Mouse (Mus musculus): ENCODE measurements at regions not wholly inside any gene's neighbourhood (a gene's known extent, or its start where the extent isn't known, plus 50 kb on each side); places are given as distances from the start of the nearest gene placed in this dataset.

DNA sequence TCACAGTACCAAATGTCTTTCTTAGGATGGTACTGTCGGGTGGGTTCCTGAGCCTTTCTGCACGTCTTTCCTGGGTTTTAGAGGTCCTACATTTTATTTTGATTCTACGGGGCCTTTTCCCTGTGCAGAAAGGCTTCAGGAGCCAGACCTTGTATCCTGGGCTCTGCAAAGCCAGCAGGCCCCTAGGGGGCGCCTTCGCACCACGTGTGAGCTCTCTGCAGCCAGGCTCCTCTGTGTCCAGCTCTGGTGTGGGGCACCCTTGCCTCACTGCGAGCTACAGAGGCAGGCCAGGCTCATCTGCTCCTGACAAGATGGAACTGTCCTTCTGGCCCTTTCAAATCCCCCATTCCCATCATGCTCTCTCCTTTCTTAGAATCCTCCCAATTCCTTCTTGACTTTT is 53.3 kb upstream of the Usp3 start:
- CTCF ChIA-PET = no interaction called here

- CTCF ChIA-PET = no interaction called here
Measured at GRCm38 (mm10) chr9:66651306-66651705, 58.4 kb upstream of the Usp3 start.

DNA sequence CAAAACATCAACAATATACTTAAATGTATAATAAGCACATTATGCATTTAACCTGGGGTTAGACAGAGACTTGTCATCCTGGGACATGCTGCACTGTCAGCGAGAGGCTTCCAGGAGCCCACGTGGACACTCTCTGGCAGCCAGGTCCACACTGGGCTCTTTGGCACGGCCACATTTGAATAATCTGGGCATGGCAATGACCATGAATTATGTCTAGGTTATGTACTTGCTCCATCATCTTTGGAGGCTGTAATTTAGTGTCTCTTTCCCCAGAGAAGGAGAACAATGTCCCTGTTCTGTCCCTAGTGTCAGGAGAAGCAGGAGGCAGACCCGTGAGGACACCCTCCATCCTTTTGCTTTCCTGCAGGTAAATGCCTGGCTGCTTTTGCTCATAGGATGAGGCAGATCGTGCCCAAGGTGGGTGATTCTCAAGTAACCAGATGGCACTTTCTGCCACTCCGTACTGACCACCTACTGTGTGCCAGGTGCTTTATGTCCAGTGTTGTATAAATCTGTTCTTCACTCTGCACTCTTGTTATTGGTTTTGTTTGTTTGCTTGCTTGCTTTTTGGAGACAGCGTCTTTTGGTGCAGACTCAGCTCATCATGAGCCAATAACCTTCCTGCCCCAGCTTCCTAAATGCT is 56.2 kb upstream of the Car12 start:
- CTCF ChIA-PET = interaction anchor here (0.6 kb wide), 1 partner anchor 15 kb away, joined by 4 read pairs; no protein-coding TSS in a partner anchor

GRCm38 (mm10) chr9:66658707-66659242 is 54.7 kb upstream of the Car12 start:
- CTCF ChIA-PET = interaction anchor here (1.3 kb wide), 1 partner anchor 343 kb away, joined by 3 read pairs; no protein-coding TSS in a partner anchor

GRCm38 (mm10) chr9:66659781-66660445 is 53.6 kb upstream of the Car12 start:
- CTCF ChIA-PET = interaction anchor here (1.3 kb wide), 1 partner anchor 341 kb away, joined by 3 read pairs; no protein-coding TSS in a partner anchor

DNA sequence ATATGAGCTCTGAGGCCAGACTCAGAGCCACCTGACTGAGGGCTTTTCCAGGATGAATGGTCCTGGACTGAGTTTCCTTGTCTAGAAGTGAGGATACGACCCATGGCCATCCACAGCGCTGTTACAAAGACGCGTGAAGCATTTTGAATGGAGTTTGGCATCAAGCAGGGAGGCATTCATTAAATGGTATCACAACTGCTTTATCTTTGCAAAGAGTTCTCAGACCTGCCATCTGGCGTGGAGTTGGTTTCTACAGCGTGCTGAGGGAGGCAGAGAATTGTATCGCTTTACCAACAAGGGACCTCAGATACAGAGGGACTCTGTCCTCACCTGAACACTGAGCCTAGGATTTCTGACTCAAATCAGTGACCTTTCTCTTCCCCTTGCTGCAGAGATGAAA is 51.9 kb upstream of the Car12 start:
- CTCF ChIA-PET = interaction anchor here (0.6 kb wide), 1 partner anchor 318 kb away, joined by 3 read pairs; no protein-coding TSS in a partner anchor

DNA sequence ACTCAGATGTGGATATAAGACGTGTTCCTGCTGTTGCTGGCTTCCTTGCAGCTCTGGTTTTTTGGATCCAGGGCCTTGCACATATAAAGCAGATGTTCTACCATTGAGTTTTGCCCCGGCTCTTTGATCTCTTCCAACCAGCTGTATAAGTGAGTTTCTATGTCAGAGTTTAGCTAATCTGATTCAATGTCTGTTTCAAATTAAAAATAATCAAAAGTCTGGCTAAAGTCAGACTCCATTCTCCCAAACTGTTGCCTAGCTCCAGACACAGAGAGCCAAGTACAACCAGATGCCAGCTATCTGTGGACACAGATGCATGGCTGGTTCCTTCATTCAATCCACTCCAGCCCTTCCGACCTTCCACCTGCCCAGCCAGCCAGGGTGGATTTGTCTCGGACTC is 51.0 kb upstream of the Car12 start:
- CTCF ChIA-PET = interaction anchor here (0.6 kb wide), 1 partner anchor 317 kb away, joined by 3 read pairs; no protein-coding TSS in a partner anchor
